Mouse (Mus musculus): ENCODE data around the gene Mpv17l2.

GRCm38 (mm10) chr8:70760775-70761406, at the start of gene Mpv17l2:
- TF ChIP-seq CTCF (IDR thresholded peaks at IDR 0.05; ENCODE audit: low read depth, low read length): no peak
- TF ChIP-seq TAL1 (conservative IDR thresholded peaks at IDR 0.05; ENCODE audit: low read depth, low read length): no peak
- no peak for TF ChIP-seq GATA1 (IDR thresholded peaks at IDR 0.05; ENCODE audit: borderline replicate concordance, low read length)
- TF ChIP-seq POLR2AphosphoS5 (IDR thresholded peaks at IDR 0.05; ENCODE audit: insufficient replicate concordance, low read depth, low read length): no peak

Data from G1E (cell line).